Mouse (Mus musculus) layer of hippocampus, postnatal 25 days (tissue): ENCODE measurements around the gene Myo15b. TPM values are rescaled to one million over a fixed set of nuclear protein-coding genes. Genes with fewer than 3 reads are reported as not detected.

Experiments
- DNase-seq, 2 experiments: peaks; one replicate each; pipeline ENCODE4 v3.0.0; 2022; ENCODE audit warnings: mixed read lengths in 2 of 2, low spot score in 1 of 2; ENCODE audit errors: extremely low spot score in 1 of 2
- total RNA-seq, 2 experiments: library from RNA; stranded (reverse); gene quantifications; 2 replicates each; pipeline ENCODE4 v1.2.3; 2021

Gene Myo15b
- total RNA-seq, 2 experiments from 2014 or later: 0.27 to 0.28 TPM

DNA sequence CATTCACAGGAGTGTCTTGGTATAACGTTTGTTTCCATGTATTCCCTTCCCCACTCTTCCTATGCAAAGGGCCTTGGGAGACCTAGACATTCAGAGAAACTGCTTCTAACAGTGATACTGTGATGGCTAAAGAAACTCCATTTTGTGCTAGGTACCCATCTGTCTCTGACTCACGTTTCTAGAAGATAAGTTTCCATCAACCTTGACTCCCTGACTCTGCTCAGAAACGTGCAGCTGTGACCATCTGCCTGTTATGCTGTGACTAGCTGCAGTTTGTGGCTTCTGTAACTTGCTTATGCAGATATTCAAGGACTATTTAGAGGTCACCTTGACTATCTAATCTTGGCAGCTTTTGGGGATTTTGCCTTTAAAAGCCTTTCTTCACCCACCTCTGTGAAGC is 73.0 kb downstream of the Myo15b start:
- DNase-seq: no peak

DNA sequence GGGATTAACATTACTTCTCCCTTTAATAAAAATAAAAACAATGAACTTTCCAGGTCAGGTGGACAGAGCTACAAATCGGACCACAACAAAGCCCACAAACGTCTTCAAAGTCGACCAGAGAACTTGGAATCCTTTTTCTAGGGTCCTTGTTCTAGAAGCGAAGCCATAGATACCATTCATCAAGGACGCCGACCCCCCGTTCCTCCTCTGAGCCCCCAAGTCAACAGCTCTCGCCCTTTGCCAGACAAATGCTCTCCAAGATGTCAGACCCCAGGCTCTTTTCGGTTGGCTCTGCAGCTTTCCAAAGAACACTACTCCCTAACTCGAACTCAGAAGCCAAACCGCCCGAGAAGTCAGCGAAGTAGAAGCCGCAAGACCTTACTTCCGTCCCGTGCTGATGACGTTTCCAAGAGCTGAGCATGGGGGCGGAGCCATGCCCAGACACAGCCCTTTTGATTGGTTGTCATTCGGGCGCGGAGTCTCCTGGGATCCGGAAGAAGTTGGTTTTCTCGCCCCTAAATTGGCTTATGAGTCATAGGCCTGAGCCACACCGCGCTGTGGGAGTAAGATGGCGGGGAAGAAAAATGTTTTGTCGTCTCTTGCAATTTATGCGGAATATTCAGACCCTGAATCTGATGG is 75.0 kb downstream of the Myo15b start, which contains the start of the genes Sap30bp and Recql5:
Gene Sap30bp, plus strand, starts transcription at position 175 of the 639 bp plus-strand sequence.
Gene Recql5, minus strand, starts transcription at position 370 of the 639 bp plus-strand sequence.
- DNase-seq: peak; percentile 88 to 96

DNA sequence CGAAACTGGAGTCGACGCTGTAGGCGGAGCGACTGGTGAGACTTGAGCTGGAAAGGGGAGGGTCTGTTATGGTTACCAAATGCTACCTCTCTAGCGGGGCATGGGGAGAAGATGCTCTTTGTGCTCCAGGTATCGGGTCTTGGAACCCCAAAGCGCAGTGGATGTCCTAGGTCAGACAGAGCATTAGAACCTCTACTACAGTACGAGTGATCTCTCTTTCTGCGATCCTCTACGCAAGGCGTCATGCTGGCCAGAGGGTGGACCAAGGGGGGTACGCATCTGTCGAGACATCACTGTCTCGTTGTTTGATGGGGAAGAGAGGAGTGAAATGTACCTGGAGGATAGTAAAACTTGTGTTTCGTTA is 75.5 kb downstream of the Myo15b start:
- DNase-seq: no peak

DNA sequence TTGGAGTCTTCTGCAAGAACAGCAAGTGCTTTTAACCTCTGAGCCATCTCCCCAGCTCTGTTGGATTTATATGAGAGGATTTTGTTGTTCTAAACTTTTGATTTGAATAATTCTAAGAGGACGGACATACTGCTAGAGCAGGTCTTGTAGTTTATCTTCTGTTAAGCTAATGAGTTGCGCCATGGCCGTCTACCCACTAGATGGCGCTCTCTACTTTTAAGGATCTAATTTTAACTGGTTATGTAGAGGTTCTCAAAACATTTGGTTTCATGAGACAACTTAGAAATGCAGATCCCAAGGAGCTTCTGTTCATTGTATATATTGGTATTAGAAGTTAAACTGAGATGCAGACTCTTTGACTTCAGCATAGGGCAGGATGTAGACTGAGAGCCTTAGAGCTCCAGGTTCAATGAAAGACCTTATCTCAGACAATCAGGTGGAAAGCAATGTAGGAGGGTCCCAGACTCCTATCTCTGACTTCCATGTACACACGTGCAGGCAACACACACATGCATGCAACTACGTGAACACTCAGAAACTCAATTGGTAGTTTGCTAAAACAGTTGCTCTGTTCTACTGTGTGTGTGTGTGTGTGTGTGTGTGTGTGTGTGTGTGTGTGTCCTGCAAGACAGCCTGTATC is 81.6 kb downstream of the Myo15b start:
- DNase-seq: peak; percentile 40 to 72

DNA sequence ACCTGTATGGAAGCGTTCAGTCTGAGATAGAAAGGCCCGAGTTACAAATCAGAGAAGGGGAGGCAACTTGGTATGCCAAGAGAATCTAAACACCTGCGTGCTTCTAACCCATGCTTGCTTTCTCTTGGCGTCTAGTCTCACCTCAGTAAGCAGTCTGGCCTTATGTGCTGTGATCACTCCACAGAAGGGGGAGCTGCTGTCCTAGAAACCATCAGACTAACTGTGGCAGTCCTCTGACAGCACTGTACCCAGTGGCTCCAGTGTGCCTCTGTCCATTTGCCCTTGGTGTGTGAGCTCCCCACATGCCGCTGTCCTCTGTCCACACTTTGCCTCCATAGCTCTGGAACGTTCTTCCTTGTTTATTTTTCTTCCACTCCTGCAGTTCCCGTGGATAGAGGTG is 83.8 kb downstream of the Myo15b start:
- no peak for DNase-seq

Other genes with a start within 250 kb of the Myo15b start
- gene Mif4gd, start 245.4 kb upstream of the Myo15b start, total RNA-seq: 10 to 100 TPM; 21.7 to 23.7 TPM
- gene Slc25a19, start 230.1 kb upstream of the Myo15b start, total RNA-seq: 10 to 100 TPM; 56.2 to 61.6 TPM
- 100 to 1,000 TPM; 188 to 210 TPM for gene Grb2, start 149.8 kb upstream of the Myo15b start, total RNA-seq
- 10 to 100 TPM; 44.5 to 51.1 TPM for gene Tmem94, start 93.0 kb upstream of the Myo15b start, total RNA-seq
- gene Caskin2, start 44.8 kb upstream of the Myo15b start, total RNA-seq: 10 to 100 TPM; 19.9 to 21.8 TPM
- gene Tsen54, start 43.7 kb upstream of the Myo15b start, total RNA-seq: 10 to 100 TPM in 1 of 2 experiments, 1 to 10 TPM in 1; 9.4 to 10.9 TPM
- 1 to 10 TPM; 1.0 to 2.3 TPM for gene Llgl2, start 34.4 kb upstream of the Myo15b start, total RNA-seq
- gene Smim5, start 41.6 kb downstream of the Myo15b start, total RNA-seq: 1 to 10 TPM in 1 of 2 experiments, under 1 TPM in 1; 0.54 to 1.2 TPM
- not detected for gene Smim6, start 53.6 kb downstream of the Myo15b start, total RNA-seq
- 10 to 100 TPM; 33.1 to 47.4 TPM for gene Sap30bp, start 74.9 kb downstream of the Myo15b start, total RNA-seq
- gene Recql5, start 75.1 kb downstream of the Myo15b start, total RNA-seq: 10 to 100 TPM; 25.7 to 28.4 TPM
- 1 to 10 TPM; 5.2 to 6.5 TPM for gene Itgb4, start 116.3 kb downstream of the Myo15b start, total RNA-seq
- 10 to 100 TPM; 14.0 to 16.9 TPM for gene Galk1, start 154.3 kb downstream of the Myo15b start, total RNA-seq
- 100 to 1,000 TPM; 281 to 291 TPM for gene H3f3b, start 169.6 kb downstream of the Myo15b start, total RNA-seq
- gene Unk, start 171.9 kb downstream of the Myo15b start, total RNA-seq: 10 to 100 TPM; 19.6 to 23.2 TPM
- 1 to 10 TPM; 1.3 to 2.4 TPM for gene Unc13d, start 219.6 kb downstream of the Myo15b start, total RNA-seq
- 100 to 1,000 TPM; 390 to 418 TPM for gene Wbp2, start 228.6 kb downstream of the Myo15b start, total RNA-seq